Mouse (Mus musculus): ENCODE results near the gene Pomc.

DNA sequence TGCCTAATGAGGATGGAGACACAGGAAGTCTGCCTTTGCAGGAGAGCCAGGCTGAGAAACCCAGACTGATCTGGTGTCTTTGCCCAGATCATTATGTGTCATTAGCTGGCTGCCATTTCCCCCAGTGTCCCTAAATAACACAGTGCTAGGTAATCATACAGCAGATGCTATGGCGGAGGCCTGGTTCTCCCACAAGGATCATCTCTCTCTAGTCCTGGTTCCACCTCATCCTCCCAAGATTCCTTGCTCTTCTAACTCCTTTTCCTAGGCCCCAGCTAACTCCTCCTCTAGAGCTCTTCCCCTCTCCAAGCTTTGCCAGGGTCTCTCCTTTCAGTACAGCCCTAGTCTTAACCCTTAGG is 26.2 kb downstream of the Pomc start:
- TF ChIP-seq CTCF (IDR thresholded peaks at IDR 0.05; ENCODE audit: control insufficient read depth, insufficient read depth, insufficient replicate concordance, low read depth, low read length) (no peak), POLR2A (IDR thresholded peaks at IDR 0.05; ENCODE audit: control insufficient read depth, low read depth, low read length) (no peak)
